28 mouse cellular contexts compared by ENCODE assay signal in genomic region chr5:121696761-121697160, GRCm38 (mm10). TPM values are rescaled to one million over a fixed set of nuclear protein-coding genes. Genes with fewer than 3 reads are reported as not detected.
A peak's percentile ranks its signal among the peaks of the same experiment; 100 is the strongest.
DNase-seq lines count a peak whose midpoint lies in the region; ATAC-seq and TF ChIP-seq lines count a peak whose summit lies in the region.
"Had no signal": no experiment of that assay in that cellular context is flagged by ENCODE, and none has a peak within 500 bp of the region (broad histone marks: within the 10 kb centered on the region; RNA-seq: fewer than 3 reads in every experiment).

No protein-coding gene starts in this region.

- H3K27me3 ChIP-seq in liver, adult 2 months (ENCODE audit: control insufficient read depth, insufficient read depth, low read length), result no peaks in the 10 kb centered on the region
- H3K27me3 ChIP-seq: embryonic facial prominence, embryonic 12.5 days; embryonic facial prominence, embryonic 15.5 days; forebrain, embryonic 12.5 days; forebrain, embryonic 15.5 days; heart, embryonic 12.5 days; heart, embryonic 15.5 days; intestine, embryonic 15.5 days had no signal

- TF ChIP-seq CTCF in liver, adult 2 months (IDR thresholded peaks at IDR 0.05; ENCODE audit: low read depth, low read length), result no peak

- 86% methylated on average over 6 of the region's 6 CpGs for WGBS in liver, adult 2 months

- no peaks in the 10 kb centered on the region; the same call in 1 of the 2 replicates for H3K79me2 ChIP-seq in liver, adult 2 months (ENCODE audit: control insufficient read depth, insufficient read depth, low read length)

- H3K27ac ChIP-seq in liver, adult 2 months (replicated peaks; ENCODE audit: insufficient read depth, low read depth, low read length), result peak overlapping the region; percentile 27
- H3K27ac ChIP-seq: embryonic facial prominence, embryonic 12.5 days; embryonic facial prominence, embryonic 15.5 days; forebrain, embryonic 12.5 days; forebrain, embryonic 15.5 days; heart, embryonic 15.5 days; hindbrain, embryonic 14.5 days; intestine, embryonic 15.5 days had no signal

- DNase-seq in embryo, embryonic 10.5 days (ENCODE audit: low spot score), result peak; percentile 10
- DNase-seq in embryo, embryonic 9.5 days (ENCODE audit: extremely low spot score), result no peak
- no peak for DNase-seq in liver, adult 2 months (ENCODE audit: extremely low read depth, low read depth, low spot score)
- no peak for DNase-seq in liver
- peak; percentile 73 for DNase-seq in testis, postnatal 14 days (ENCODE audit: low spot score)
- no peak for DNase-seq in testis, postnatal 10 days (ENCODE audit: low spot score)
- DNase-seq: adrenal gland, adult 8-10 months; adrenal gland, postnatal 25 days; B cell, adult 2 months; cerebellum, adult 11-12 months; cerebellum, adult 9-10 months; cerebellum, postnatal 14 days; gastrocnemius, postnatal 25 days; heart, adult 18-20 months; heart, postnatal 10 days; heart, postnatal 36 days had no signal

- H3K9ac ChIP-seq in liver, adult 2 months (ENCODE audit: low read depth, low read length), result no peak overlapping the region
- H3K9ac ChIP-seq: embryonic facial prominence, embryonic 12.5 days; embryonic facial prominence, embryonic 15.5 days; forebrain, embryonic 12.5 days; forebrain, embryonic 15.5 days; heart, embryonic 12.5 days; heart, embryonic 15.5 days; hindbrain, embryonic 14.5 days; intestine, embryonic 15.5 days had no signal

- H3K36me3 ChIP-seq in liver, adult 2 months (ENCODE audit: control insufficient read depth, insufficient read depth, low read length), result no peaks in the 10 kb centered on the region
- H3K36me3 ChIP-seq: embryonic facial prominence, embryonic 12.5 days; embryonic facial prominence, embryonic 15.5 days; forebrain, embryonic 12.5 days; forebrain, embryonic 15.5 days; G1E; heart, embryonic 12.5 days; heart, embryonic 15.5 days; intestine, embryonic 15.5 days had no signal

- H3K4me1 ChIP-seq in liver, adult 2 months (ENCODE audit: control insufficient read depth, insufficient read depth, low read length), result peaks cover 24% of the 10 kb centered on the region
- H3K4me1 ChIP-seq: embryonic facial prominence, embryonic 12.5 days; forebrain, embryonic 12.5 days; forebrain, embryonic 15.5 days had no signal

- TF ChIP-seq POLR2A in liver, adult 2 months (IDR thresholded peaks at IDR 0.05; ENCODE audit: extremely low read depth, insufficient read depth, low read length), result no peak

- no peak for ATAC-seq in erythroblast, adult 5-6 weeks (replicated peaks; ENCODE audit: low FRiP score, poor library complexity, severe bottlenecking)
- ATAC-seq: activated CD4-positive, CD25-positive, alpha-beta regulatory T cell, adult 4 months; forebrain, embryonic 15.5 days; intestine, embryonic 15.5 days had no signal

- H3K4me3 ChIP-seq in liver, adult 2 months (ENCODE audit: insufficient read depth, low read depth, low read length), result no peak overlapping the region
- H3K4me3 ChIP-seq: embryonic facial prominence, embryonic 12.5 days; embryonic facial prominence, embryonic 15.5 days; erythroblast, embryonic 14.5 days; forebrain, embryonic 12.5 days; forebrain, embryonic 15.5 days; heart, embryonic 12.5 days; heart, embryonic 15.5 days; intestine, embryonic 15.5 days had no signal

RNA-seq across cellular contexts. Expression of gene Atxn2, which starts 14.4 kb away (rescaled TPM):
- 58.5 and 74.7 TPM in 2 replicates for total RNA-seq in liver, adult 2 months (2014; rRNA removed)
- 70.1 and 92.8 TPM in 2 replicates for polyA plus RNA-seq in liver, adult 2 months (2012; rRNA removed)
- total RNA-seq in erythroblast, adult 5-6 weeks (2015; ENCODE audit: low replicate concordance), result 97.4 and 97.8 TPM in 2 replicates
- 166 and 169 TPM in 2 replicates for total RNA-seq in erythroblast, adult 5-6 weeks (2017; ENCODE audit: low replicate concordance)

RNA-seq across cellular contexts. Expression of gene Brap, which starts 36.4 kb away (rescaled TPM):
- 95.5 and 112 TPM in 2 replicates for total RNA-seq in liver, adult 2 months (2014; rRNA removed)
- polyA plus RNA-seq in liver, adult 2 months (2012; rRNA removed), result 48.1 and 48.7 TPM in 2 replicates
- total RNA-seq in erythroblast, adult 5-6 weeks (2015; ENCODE audit: low replicate concordance), result 30.4 and 45.1 TPM in 2 replicates
- 67.0 and 88.8 TPM in 2 replicates for total RNA-seq in erythroblast, adult 5-6 weeks (2017; ENCODE audit: low replicate concordance)

RNA-seq across cellular contexts. Expression of gene Acad10, which starts 36.4 kb away (rescaled TPM):
- 19.6 and 23.5 TPM in 2 replicates for total RNA-seq in liver, adult 2 months (2014; rRNA removed)
- polyA plus RNA-seq in liver, adult 2 months (2012; rRNA removed), result 27.5 and 27.7 TPM in 2 replicates
- 2.1 and 3.7 TPM in 2 replicates for total RNA-seq in erythroblast, adult 5-6 weeks (2015; ENCODE audit: low replicate concordance)
- total RNA-seq in erythroblast, adult 5-6 weeks (2017; ENCODE audit: low replicate concordance), result 0.14 and 0.26 TPM in 2 replicates

Comparison
In these comparisons a context has a peak if more than half of its experiments do, and no peak if none do; other contexts are left out.
1. DNase-seq: peak in embryo, embryonic 10.5 days (single experiment) and testis, postnatal 14 days (single experiment); none in embryo, embryonic 9.5 days (single experiment), liver, adult 2 months (single experiment), liver (single experiment) and testis, postnatal 10 days (single experiment).